Mouse (Mus musculus) forebrain, embryonic 10.5 days (tissue): ENCODE data around the gene Rab30. TPM values are rescaled to one million over a fixed set of nuclear protein-coding genes. Genes with fewer than 3 reads are reported as not detected.
"Not testable (repeated sequence)": the region's sequence is repeated elsewhere in the genome, so short reads cannot be mapped to it uniquely, and the experiment has no call there.

Experiments
- DNase-seq: peaks from one replicate; pipeline ENCODE4 v3.0.0-alpha.2; 2017; ENCODE audit warnings: low spot score; ENCODE audit errors: extremely low spot score
- H3K27ac ChIP-seq: fragments of 300-500 bp; sonication (generic); 2 replicates; pipeline ENCODE4 v1.5.1; 2016; ENCODE audit warnings: mild to moderate bottlenecking
- H3K27me3 ChIP-seq: fragments of 300-500 bp; sonication (generic); 2 replicates; pipeline ENCODE4 v1.6.1; 2016; ENCODE audit warnings: mild to moderate bottlenecking; ENCODE audit not compliant: poor library complexity, severe bottlenecking
- H3K36me3 ChIP-seq: fragments of 300-500 bp; sonication (generic); replicated peaks from 2 replicates; pipeline ENCODE4 v1.6.1; 2016; ENCODE audit warnings: mild to moderate bottlenecking, moderate library complexity
- H3K4me1 ChIP-seq: fragments of 300-500 bp; sonication (generic); 2 replicates; pipeline ENCODE4 v1.6.1; 2016
- H3K4me3 ChIP-seq: fragments of 300-500 bp; sonication (generic); 2 replicates; pipeline ENCODE4 v1.5.1; 2016; ENCODE audit warnings: mild to moderate bottlenecking, moderate library complexity
- H3K9me3 ChIP-seq: fragments of 300-500 bp; sonication (generic); 2 replicates; pipeline ENCODE4 v1.6.1; 2016; ENCODE audit warnings: mild to moderate bottlenecking, moderate library complexity
- WGBS: fragments of 180-500 bp; shearing (Covaris S2); methylation state at CpG from one replicate; pipeline ENCODE4 v1.1.7; 2016; 5-methylcytosine and 5-hydroxymethylcytosine counted together
- polyA plus RNA-seq: library from polyadenylated mRNA; unstranded; fragments of >200 nt; fragmentation: Nextera tagmentation; extraction: Ambion mirVana; gene quantifications from 2 replicates; pipeline ENCODE4 v1.2.1, GENCODE M21; 2016

The Rab30 gene
- polyA plus RNA-seq, 1 experiment from 2014 or later, result 15.6 TPM

GRCm38 (mm10) chr7:92761161-92761560 is 19.8 kb downstream of the Rab30 start:
- Histone ChIP-seq H3K4me3 (no peak overlapping the region), H3K9me3 (no peaks in the 10 kb centered on the region)
- 90% methylated on average over 9 of the region's 9 CpGs for WGBS

GRCm38 (mm10) chr7:92765426-92765825 is 24.0 kb downstream of the Rab30 start:
- H3K27ac ChIP-seq, result no peak overlapping the region
- no peaks in the 10 kb centered on the region for H3K36me3 ChIP-seq
- H3K27me3 ChIP-seq, result no peaks in the 10 kb centered on the region
- H3K9me3 ChIP-seq, result no peaks in the 10 kb centered on the region
- peaks cover 13% of the 10 kb centered on the region; the same call in 1 of the 2 replicates for H3K4me1 ChIP-seq
- no peak for DNase-seq
- no peak overlapping the region for H3K4me3 ChIP-seq
- 86% methylated on average over 9 of the region's 9 CpGs for WGBS

More at GRCm38 (mm10) chr7:92761161-92761560, 19.8 kb downstream of the Rab30 start:
- Histone ChIP-seq H3K27me3 (no peaks in the 10 kb centered on the region), H3K36me3 (no peaks in the 10 kb centered on the region), H3K27ac (no peak overlapping the region), H3K4me1 (peaks cover 9% of the 10 kb centered on the region; the same call in 1 of the 2 replicates)
- DNase-seq, result no peak

- no peak overlapping the region for H3K27ac ChIP-seq
- 84% methylated on average over 9 of the region's 9 CpGs for WGBS
- DNase-seq, result no peak
- H3K27me3 ChIP-seq, result no peaks in the 10 kb centered on the region
- H3K4me3 ChIP-seq, result no peak overlapping the region
- H3K4me1 ChIP-seq, result peaks cover 13% of the 10 kb centered on the region; the same call in 1 of the 2 replicates
- H3K36me3 ChIP-seq, result no peaks in the 10 kb centered on the region
- no peaks in the 10 kb centered on the region for H3K9me3 ChIP-seq
These were observed 25.0 kb downstream of the Rab30 start for GRCm38 (mm10) chr7:92766096-92767090.

- H3K4me3 ChIP-seq, H3K27ac ChIP-seq, DNase-seq, H3K9me3 ChIP-seq, H3K36me3 ChIP-seq, H3K27me3 ChIP-seq: not testable (repeated sequence)
- 95% methylated on average over 12 of the region's 12 CpGs for WGBS
- peaks cover 13% of the 10 kb centered on the region; the same call in 1 of the 2 replicates for H3K4me1 ChIP-seq
These were observed 26.7 kb downstream of the Rab30 start for GRCm38 (mm10) chr7:92768116-92768515.

- DNase-seq, result no peak
- H3K36me3 ChIP-seq, result no peaks in the 10 kb centered on the region
- peaks cover 13% of the 10 kb centered on the region; the same call in 1 of the 2 replicates for H3K4me1 ChIP-seq
- H3K9me3 ChIP-seq, result no peaks in the 10 kb centered on the region
- no peaks in the 10 kb centered on the region for H3K27me3 ChIP-seq
- no peak overlapping the region for H3K4me3 ChIP-seq
- 88% methylated on average over 7 of the region's 7 CpGs for WGBS
- H3K27ac ChIP-seq, result no peak overlapping the region
These were observed 27.5 kb downstream of the Rab30 start for GRCm38 (mm10) chr7:92768859-92769258.

- DNase-seq, result no peak
- no peak overlapping the region for H3K4me3 ChIP-seq
- no peaks in the 10 kb centered on the region for H3K9me3 ChIP-seq
- H3K27me3 ChIP-seq, result no peaks in the 10 kb centered on the region
- peaks cover 31% of the 10 kb centered on the region for H3K4me1 ChIP-seq
- WGBS, result 87% methylated on average over 3 of the region's 3 CpGs
- no peak overlapping the region for H3K27ac ChIP-seq
- no peaks in the 10 kb centered on the region for H3K36me3 ChIP-seq
These were observed 31.6 kb downstream of the Rab30 start for GRCm38 (mm10) chr7:92773006-92773405.

- Histone ChIP-seq H3K9me3 (no peaks in the 10 kb centered on the region), H3K36me3 (no peaks in the 10 kb centered on the region), H3K27ac (no peak overlapping the region), H3K4me3 (no peak overlapping the region), H3K27me3 (no peaks in the 10 kb centered on the region), H3K4me1 (peaks cover 33% of the 10 kb centered on the region)
- 95% methylated on average over 3 of the region's 3 CpGs for WGBS
- DNase-seq, result no peak
These were observed 32.2 kb downstream of the Rab30 start for GRCm38 (mm10) chr7:92773596-92773995.

GRCm38 (mm10) chr7:92774741-92775140 is 33.3 kb downstream of the Rab30 start:
- H3K4me3 ChIP-seq, result no peak overlapping the region
- H3K4me1 ChIP-seq, result peaks cover 35% of the 10 kb centered on the region
- no peak overlapping the region for H3K27ac ChIP-seq
- H3K36me3 ChIP-seq, result no peaks in the 10 kb centered on the region
- DNase-seq, result no peak
- WGBS, result 87% methylated on average over 5 of the region's 5 CpGs
- H3K9me3 ChIP-seq, result no peaks in the 10 kb centered on the region
- H3K27me3 ChIP-seq, result no peaks in the 10 kb centered on the region

- H3K27ac ChIP-seq, result peak overlapping the region; percentile 80
- no peaks in the 10 kb centered on the region for H3K9me3 ChIP-seq
- peaks cover 35% of the 10 kb centered on the region for H3K4me1 ChIP-seq
- H3K4me3 ChIP-seq, result no peak overlapping the region
- WGBS, result 46% methylated on average over 2 of the region's 2 CpGs
- H3K27me3 ChIP-seq, result no peaks in the 10 kb centered on the region
- no peak for DNase-seq
- no peaks in the 10 kb centered on the region for H3K36me3 ChIP-seq
These were observed 34.3 kb downstream of the Rab30 start for GRCm38 (mm10) chr7:92775703-92776102.

GRCm38 (mm10) chr7:92776647-92777046 is 35.2 kb downstream of the Rab30 start:
- 0 out of 2 replicates have a peak overlapping the region, but pooled peaks have one; percentile 36 for H3K4me3 ChIP-seq
- DNase-seq, result no peak
- H3K36me3 ChIP-seq, result no peaks in the 10 kb centered on the region
- H3K27me3 ChIP-seq, result no peaks in the 10 kb centered on the region
- WGBS, result 51% methylated on average over 4 of the region's 4 CpGs
- H3K27ac ChIP-seq, result peak overlapping the region; percentile 80
- no peaks in the 10 kb centered on the region for H3K9me3 ChIP-seq
- H3K4me1 ChIP-seq, result peaks cover 35% of the 10 kb centered on the region

- Histone ChIP-seq H3K27ac (peak overlapping the region; percentile 80), H3K36me3 (no peaks in the 10 kb centered on the region), H3K27me3 (no peaks in the 10 kb centered on the region), H3K4me3 (peak overlapping the region; percentile 36), H3K9me3 (no peaks in the 10 kb centered on the region), H3K4me1 (peaks cover 35% of the 10 kb centered on the region)
- DNase-seq, result peak; percentile 51
- WGBS, result 30% methylated on average over 17 of the region's 17 CpGs
These were observed 35.9 kb downstream of the Rab30 start for GRCm38 (mm10) chr7:92777108-92777973.

GRCm38 (mm10) chr7:92779058-92779457 is 37.7 kb downstream of the Rab30 start:
- peaks cover 39% of the 10 kb centered on the region for H3K4me1 ChIP-seq
- H3K9me3 ChIP-seq, result no peaks in the 10 kb centered on the region
- no peaks in the 10 kb centered on the region for H3K27me3 ChIP-seq
- H3K4me3 ChIP-seq, result no peak overlapping the region
- 72% methylated on average over 2 of the region's 2 CpGs for WGBS
- no peaks in the 10 kb centered on the region for H3K36me3 ChIP-seq
- H3K27ac ChIP-seq, result no peak overlapping the region
- DNase-seq, result no peak
